Mouse (Mus musculus) heart, adult 2 months (tissue): Measurements from ENCODE around the gene Zfp553. TPM values are rescaled to one million over a fixed set of nuclear protein-coding genes. Genes with fewer than 3 reads are reported as not detected.

ENCODE experiments used
- DNase-seq, 2 experiments: peaks; one replicate each; pipeline ENCODE4 v3.0.0; 2021
- H3K27ac ChIP-seq: fragments of 200-600 bp; 2 replicates; pipeline ENCODE4 v1.8.1; 2022
- H3K27me3 ChIP-seq: fragments of 200-500 bp; 2 replicates; pipeline ENCODE4 v1.6.1; 2012; ENCODE audit warnings: mild to moderate bottlenecking, low read length, inconsistent platforms, mixed read lengths; ENCODE audit not compliant: control insufficient read depth, insufficient read depth
- H3K36me3 ChIP-seq: fragments of 200-500 bp; 2 replicates; pipeline ENCODE4 v1.6.1; 2012; ENCODE audit warnings: low read length, inconsistent platforms; ENCODE audit not compliant: control insufficient read depth, insufficient read depth
- H3K4me1 ChIP-seq: fragments of 200-500 bp; 2 replicates; pipeline ENCODE4 v1.6.1; 2011; ENCODE audit warnings: low read length; ENCODE audit not compliant: control insufficient read depth, insufficient read depth
- H3K4me3 ChIP-seq: fragments of 200-600 bp; 2 replicates; pipeline ENCODE4 v1.8.1; 2022
- H3K79me2 ChIP-seq: fragments of 200-500 bp; replicated peaks from 2 replicates; pipeline ENCODE4 v1.6.1; 2012; ENCODE audit warnings: mild to moderate bottlenecking, inconsistent platforms, low read length, moderate library complexity, mixed read lengths; ENCODE audit not compliant: control insufficient read depth, insufficient read depth
- H3K9ac ChIP-seq: fragments of 200-500 bp; 2 replicates; pipeline ENCODE4 v1.6.1; 2012; ENCODE audit warnings: low read depth, mild to moderate bottlenecking, control low read depth, inconsistent platforms, low read length, mixed read lengths
- CTCF ChIP-seq: fragments of 200-600 bp; IDR thresholded peaks from 2 replicates; pipeline ENCODE4 v1.8.1; 2022; ENCODE audit warnings: antibody characterized with exemption, mild to moderate bottlenecking, moderate library complexity
- EP300 ChIP-seq: fragments of 200-500 bp; IDR thresholded peaks from 2 replicates; pipeline ENCODE4 v1.6.1; 2011; ENCODE audit warnings: low read depth, low read length, control low read depth; ENCODE audit not compliant: insufficient read depth
- POLR2A ChIP-seq: fragments of 200-500 bp; IDR thresholded peaks from 2 replicates; pipeline ENCODE4 v1.6.1; 2011; ENCODE audit warnings: mild to moderate bottlenecking, low read depth, low read length, control low read depth; ENCODE audit not compliant: insufficient read depth
- WGBS: fragments of 180-500 bp; shearing (Covaris S2); methylation state at CpG from one replicate; pipeline ENCODE4 v1.1.7; 2018; 5-methylcytosine and 5-hydroxymethylcytosine counted together
- intact Hi-C: fragments of 180-260 bp; cut with DNase I; formaldehyde crosslinking; loops from one replicate; pipeline ENCODE4 v1.15.1; 2025
- polyA plus RNA-seq: library from polyadenylated mRNA; depleted of rRNA; stranded (reverse); fragments of >200 nt; gene quantifications from 2 replicates; pipeline ENCODE4 v1.2.3, GENCODE M21; 2012; rRNA removed
- total RNA-seq, 2 experiments: library from RNA; stranded (reverse); gene quantifications; 2 replicates each; pipeline ENCODE4 v1.2.3; 2021

Zfp553 gene
- total and polyA plus RNA-seq, 3 experiments = 5.0 to 6.3 (median 6.0) TPM

DNA sequence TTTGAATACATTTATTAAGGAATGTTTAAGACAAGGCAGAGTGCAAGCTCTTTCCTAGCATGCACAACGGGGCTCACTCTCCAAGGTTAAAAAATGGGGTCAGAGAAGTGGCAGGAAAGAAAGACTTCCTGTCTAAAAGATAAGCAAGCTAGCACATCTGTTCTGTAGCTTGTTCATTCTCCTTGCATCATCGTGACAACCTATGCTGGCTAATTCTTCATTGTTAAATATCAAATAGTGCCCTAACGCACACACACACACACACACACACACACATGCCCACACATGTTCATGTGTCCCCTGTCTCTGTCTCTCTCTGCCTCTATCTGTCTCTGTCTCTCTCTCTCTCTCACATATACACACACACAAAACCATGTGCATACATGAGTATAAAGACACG lies 48.3 kb downstream of the Zfp553 start:
- Histone ChIP-seq H3K27me3 (no peaks in the 10 kb centered on the region), H3K27ac (no peak overlapping the region), H3K4me1 (no peaks in the 10 kb centered on the region; the same call in 1 of the 2 replicates), H3K9ac (no peak overlapping the region), H3K4me3 (no peak overlapping the region), H3K79me2 (no peaks in the 10 kb centered on the region), H3K36me3 (no peaks in the 10 kb centered on the region)
- DNase-seq = no peak
- intact Hi-C loops = no loop called here
- no peak for TF ChIP-seq POLR2A
- TF ChIP-seq EP300 = no peak
- no peak for TF ChIP-seq CTCF
- 35% methylated on average over 4 of the region's 4 CpGs for WGBS

- no peaks in the 10 kb centered on the region for H3K27me3 ChIP-seq
- 38% methylated on average over 2 of the region's 2 CpGs for WGBS
- H3K9ac ChIP-seq = no peak overlapping the region
- no peak overlapping the region for H3K4me3 ChIP-seq
- DNase-seq = no peak
- intact Hi-C loops = no loop called here
- H3K4me1 ChIP-seq = no peaks in the 10 kb centered on the region; the same call in 1 of the 2 replicates
- TF ChIP-seq EP300 (no peak), CTCF (no peak), POLR2A (no peak)
- no peaks in the 10 kb centered on the region for H3K79me2 ChIP-seq
- no peaks in the 10 kb centered on the region for H3K36me3 ChIP-seq
- no peak overlapping the region for H3K27ac ChIP-seq
Measured at GRCm38 (mm10) chr7:127282190-127282589, 49.3 kb downstream of the Zfp553 start.

DNA sequence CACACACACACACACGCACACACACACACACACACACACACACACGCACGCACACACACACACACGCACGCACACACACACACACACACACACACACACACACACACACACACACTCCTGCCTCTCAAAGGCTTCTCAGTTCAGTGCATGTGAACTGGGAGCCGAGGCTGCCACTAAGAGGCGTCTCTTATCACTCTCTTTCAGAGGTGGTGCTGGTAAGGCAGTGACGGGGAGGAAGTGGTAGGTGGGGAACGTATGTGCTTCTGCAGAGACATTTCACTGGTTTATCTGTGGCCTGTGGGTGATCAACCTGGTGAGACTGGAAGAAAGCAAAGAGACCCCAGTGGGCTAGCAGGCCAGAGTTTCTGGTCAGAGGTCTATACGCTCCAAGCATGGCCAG lies 52.3 kb downstream of the Zfp553 start:
- Histone ChIP-seq H3K27me3 (no peaks in the 10 kb centered on the region), H3K36me3 (no peaks in the 10 kb centered on the region), H3K4me1 (no peaks in the 10 kb centered on the region; the same call in 1 of the 2 replicates), H3K4me3 (no peak overlapping the region), H3K79me2 (no peaks in the 10 kb centered on the region), H3K9ac (no peak overlapping the region), H3K27ac (no peak overlapping the region)
- intact Hi-C loops = no loop called here
- DNase-seq = no peak
- 65% methylated on average over 9 of the region's 10 CpGs for WGBS
- TF ChIP-seq POLR2A = no peak
- TF ChIP-seq EP300 = no peak
- TF ChIP-seq CTCF = no peak

Other genes with a start within 250 kb of the Zfp553 start
- gene Mvp, start 218.4 kb upstream of the Zfp553 start, total RNA-seq = 10 to 100 TPM; 50.4 to 59.1 TPM
- gene Mvp, start 218.4 kb upstream of the Zfp553 start, polyA plus RNA-seq = 48.8 and 50.7 TPM in 2 replicates
- not detected for gene Pagr1b, start 216.6 kb upstream of the Zfp553 start, total RNA-seq
- gene Pagr1b, start 216.6 kb upstream of the Zfp553 start, polyA plus RNA-seq = not detected in 2 replicates
- 10 to 100 TPM; 12.8 to 21.4 TPM for gene Pagr1a, start 215.7 kb upstream of the Zfp553 start, total RNA-seq
- 3.6 and 4.3 TPM in 2 replicates for gene Pagr1a, start 215.7 kb upstream of the Zfp553 start, polyA plus RNA-seq
- 10 to 100 TPM; 15.9 to 25.8 TPM for gene Gm42742, start 212.0 kb upstream of the Zfp553 start, total RNA-seq
- gene Gm42742, start 212.0 kb upstream of the Zfp553 start, polyA plus RNA-seq = 21.7 and 24.3 TPM in 2 replicates
- gene Prrt2, start 211.8 kb upstream of the Zfp553 start, total RNA-seq = under 1 TPM; 0.63 to 0.77 TPM
- 5.7 and 8.0 TPM in 2 replicates for gene Prrt2, start 211.8 kb upstream of the Zfp553 start, polyA plus RNA-seq
- gene Maz, start 206.0 kb upstream of the Zfp553 start, total RNA-seq = 10 to 100 TPM; 56.5 to 59.8 TPM
- gene Maz, start 206.0 kb upstream of the Zfp553 start, polyA plus RNA-seq = 53.7 and 57.1 TPM in 2 replicates
- gene Kif22, start 190.6 kb upstream of the Zfp553 start, total RNA-seq = under 1 TPM; 0.65 to 0.84 TPM
- gene Kif22, start 190.6 kb upstream of the Zfp553 start, polyA plus RNA-seq = 0.39 and 0.59 TPM in 2 replicates
- gene Zg16, start 145.7 kb upstream of the Zfp553 start, total RNA-seq = not detected
- not detected in 2 replicates for gene Zg16, start 145.7 kb upstream of the Zfp553 start, polyA plus RNA-seq
- gene AI467606, start 141.7 kb upstream of the Zfp553 start, total RNA-seq = 1 to 10 TPM; 1.5 to 2.1 TPM
- 2.7 and 4.7 TPM in 2 replicates for gene AI467606, start 141.7 kb upstream of the Zfp553 start, polyA plus RNA-seq
- not detected for gene Qprt, start 110.8 kb upstream of the Zfp553 start, total RNA-seq
- 0.25 and 0.32 TPM in 2 replicates for gene Qprt, start 110.8 kb upstream of the Zfp553 start, polyA plus RNA-seq
- under 1 TPM; 0.78 to 0.80 TPM for gene Spn, start 95.2 kb upstream of the Zfp553 start, total RNA-seq
- 1.1 and 2.9 TPM in 2 replicates for gene Spn, start 95.2 kb upstream of the Zfp553 start, polyA plus RNA-seq
- gene Cd2bp2, start 37.0 kb upstream of the Zfp553 start, total RNA-seq = 10 to 100 TPM; 33.4 to 35.2 TPM
- gene Cd2bp2, start 37.0 kb upstream of the Zfp553 start, polyA plus RNA-seq = 18.2 and 26.9 TPM in 2 replicates
- gene Tbc1d10b, start 24.6 kb upstream of the Zfp553 start, total RNA-seq = 10 to 100 TPM; 20.5 to 22.0 TPM
- 13.6 and 17.4 TPM in 2 replicates for gene Tbc1d10b, start 24.6 kb upstream of the Zfp553 start, polyA plus RNA-seq
- gene Mylpf, start 24.2 kb upstream of the Zfp553 start, total RNA-seq = 1 to 10 TPM; 3.5 TPM
- 0.74 and 1.1 TPM in 2 replicates for gene Mylpf, start 24.2 kb upstream of the Zfp553 start, polyA plus RNA-seq
- 1 to 10 TPM; 2.5 to 4.7 TPM for gene Sept1, start 69 bp downstream of the Zfp553 start, total RNA-seq
- 6.2 and 13.0 TPM in 2 replicates for gene Sept1, start 69 bp downstream of the Zfp553 start, polyA plus RNA-seq
- gene Zfp771, start 11.2 kb downstream of the Zfp553 start, total RNA-seq = 10 to 100 TPM; 14.7 to 21.0 TPM
- gene Zfp771, start 11.2 kb downstream of the Zfp553 start, polyA plus RNA-seq = 16.9 and 30.0 TPM in 2 replicates
- 10 to 100 TPM; 38.7 to 44.6 TPM for gene Dctpp1, start 27.6 kb downstream of the Zfp553 start, total RNA-seq
- 42.0 and 46.6 TPM in 2 replicates for gene Dctpp1, start 27.6 kb downstream of the Zfp553 start, polyA plus RNA-seq
- 10 to 100 TPM; 27.2 to 32.9 TPM for gene Sephs2, start 41.0 kb downstream of the Zfp553 start, total RNA-seq
- gene Sephs2, start 41.0 kb downstream of the Zfp553 start, polyA plus RNA-seq = 14.8 and 22.5 TPM in 2 replicates
- gene Itgal, start 63.2 kb downstream of the Zfp553 start, total RNA-seq = 1 to 10 TPM; 1.7 to 2.3 TPM
- 3.0 and 5.0 TPM in 2 replicates for gene Itgal, start 63.2 kb downstream of the Zfp553 start, polyA plus RNA-seq
- 10 to 100 TPM; 36.5 to 37.2 TPM for gene Zfp768, start 112.5 kb downstream of the Zfp553 start, total RNA-seq
- 30.8 and 31.6 TPM in 2 replicates for gene Zfp768, start 112.5 kb downstream of the Zfp553 start, polyA plus RNA-seq
- 1 to 10 TPM; 4.3 to 5.3 TPM for gene Zfp747, start 143.0 kb downstream of the Zfp553 start, total RNA-seq
- 2.9 and 3.9 TPM in 2 replicates for gene Zfp747, start 143.0 kb downstream of the Zfp553 start, polyA plus RNA-seq
- 1 to 10 TPM; 2.3 to 2.4 TPM for gene 9130019O22Rik, start 154.1 kb downstream of the Zfp553 start, total RNA-seq
- gene 9130019O22Rik, start 154.1 kb downstream of the Zfp553 start, polyA plus RNA-seq = 1.7 and 2.4 TPM in 2 replicates
- gene E430018J23Rik, start 160.6 kb downstream of the Zfp553 start, total RNA-seq = 1 to 10 TPM; 3.1 to 4.0 TPM
- 3.1 and 3.5 TPM in 2 replicates for gene E430018J23Rik, start 160.6 kb downstream of the Zfp553 start, polyA plus RNA-seq
- gene Zfp764, start 173.8 kb downstream of the Zfp553 start, total RNA-seq = 1 to 10 TPM; 3.2 TPM
- 2.6 and 3.5 TPM in 2 replicates for gene Zfp764, start 173.8 kb downstream of the Zfp553 start, polyA plus RNA-seq
- 1 to 10 TPM; 3.3 to 3.8 TPM for gene Zfp688, start 189.0 kb downstream of the Zfp553 start, total RNA-seq
- gene Zfp688, start 189.0 kb downstream of the Zfp553 start, polyA plus RNA-seq = 4.9 and 8.1 TPM in 2 replicates
- gene Zfp689, start 216.1 kb downstream of the Zfp553 start, total RNA-seq = 1 to 10 TPM in 1 of 2 experiments, under 1 TPM in 1; 0.93 to 1.5 TPM
- gene Zfp689, start 216.1 kb downstream of the Zfp553 start, polyA plus RNA-seq = 1.8 and 2.0 TPM in 2 replicates
- gene Prr14, start 226.6 kb downstream of the Zfp553 start, total RNA-seq = 10 to 100 TPM; 23.1 to 28.0 TPM
- 45.6 and 61.6 TPM in 2 replicates for gene Prr14, start 226.6 kb downstream of the Zfp553 start, polyA plus RNA-seq
- 10 to 100 TPM; 31.2 to 33.9 TPM for gene Fbrs, start 246.1 kb downstream of the Zfp553 start, total RNA-seq
- gene Fbrs, start 246.1 kb downstream of the Zfp553 start, polyA plus RNA-seq = 13.4 and 16.4 TPM in 2 replicates